Mouse (Mus musculus): Measurements from ENCODE around the gene Sec31a.

Gene Sec31a

GRCm38 (mm10) chr5:100349287-100350215, 66.5 kb downstream of the Sec31a start:
- DNase-seq (ENCODE audit: low read depth), result no peak

GRCm38 (mm10) chr5:100345118-100345517, 70.9 kb downstream of the Sec31a start:
- DNase-seq (ENCODE audit: low read depth), result peak; percentile 48

DNA sequence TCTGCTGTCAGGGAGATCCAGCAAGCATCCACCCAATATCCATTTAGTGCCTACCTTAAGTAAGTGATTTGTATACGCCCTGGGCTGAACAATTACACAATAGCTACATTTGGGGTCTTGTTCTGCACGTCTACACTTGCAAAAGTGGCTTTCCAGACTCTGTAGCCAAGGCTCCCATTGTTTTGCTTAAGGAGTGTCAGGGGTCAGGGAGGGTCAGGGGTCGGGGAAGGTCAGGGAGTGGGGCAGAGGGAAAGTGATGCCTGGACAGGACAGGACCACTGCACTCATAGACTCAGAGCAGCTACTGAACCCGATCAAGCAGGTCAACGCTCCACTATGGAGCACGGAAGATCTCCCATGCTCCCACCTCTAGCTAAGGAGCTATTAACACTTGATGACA, 72.9 kb downstream of the Sec31a start:
- DNase-seq (ENCODE audit: low read depth), result no peak

GRCm38 (mm10) chr5:100342422-100342821, 73.6 kb downstream of the Sec31a start:
- no peak for DNase-seq (ENCODE audit: low read depth)

DNA sequence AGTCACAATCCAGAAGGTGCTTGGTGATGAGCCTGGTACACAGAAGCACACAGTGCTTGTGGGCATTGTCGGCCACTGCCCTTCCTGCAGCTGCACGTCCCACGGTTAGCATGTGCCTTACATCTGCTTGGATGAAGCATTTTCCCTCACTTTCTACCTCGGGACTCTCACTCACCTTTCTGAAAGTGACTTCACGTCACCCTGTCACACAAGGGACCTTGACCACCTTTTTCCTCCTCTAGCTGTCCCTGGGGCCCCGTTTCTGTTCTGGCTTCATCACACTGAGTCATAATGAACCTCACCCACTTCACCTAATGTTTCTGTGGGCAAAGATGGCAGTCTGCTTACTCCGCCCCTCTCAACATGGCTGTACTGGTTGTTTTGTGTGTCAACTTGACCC, 75.0 kb downstream of the Sec31a start:
- DNase-seq (ENCODE audit: low read depth), result no peak

- DNase-seq (ENCODE audit: low read depth), result no peak
These were observed 78.2 kb downstream of the Sec31a start for GRCm38 (mm10) chr5:100337852-100338251.

- DNase-seq (ENCODE audit: low read depth), result no peak
These were observed 79.2 kb downstream of the Sec31a start for GRCm38 (mm10) chr5:100336876-100337275.

DNA sequence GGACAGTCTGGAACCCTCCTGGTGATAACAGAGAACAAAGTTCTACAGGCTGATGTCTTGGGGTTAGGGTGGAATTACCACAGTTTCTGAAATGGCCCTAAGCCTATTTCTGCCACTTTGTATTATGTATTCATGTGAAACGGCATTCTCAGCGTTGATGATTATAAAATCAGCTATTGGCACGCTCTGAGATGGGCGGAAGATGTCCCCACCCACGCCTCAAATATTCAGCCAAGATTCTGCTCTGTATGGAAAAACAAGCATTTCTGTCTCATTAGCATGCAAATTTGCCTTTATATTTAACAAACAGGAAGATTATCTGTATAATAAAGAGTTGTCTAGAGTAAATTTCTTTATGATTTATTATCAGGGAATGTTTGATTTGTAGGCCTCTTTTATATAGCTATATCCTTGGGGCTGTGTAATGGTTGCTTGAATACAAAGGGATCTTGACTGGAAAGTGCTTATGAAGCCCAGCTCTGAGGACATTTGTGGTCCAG, 80.4 kb downstream of the Sec31a start:
- DNase-seq (ENCODE audit: low read depth), result no peak

- no peak for DNase-seq (ENCODE audit: low read depth)
These were observed 81.3 kb downstream of the Sec31a start for GRCm38 (mm10) chr5:100334686-100335085.

DNA sequence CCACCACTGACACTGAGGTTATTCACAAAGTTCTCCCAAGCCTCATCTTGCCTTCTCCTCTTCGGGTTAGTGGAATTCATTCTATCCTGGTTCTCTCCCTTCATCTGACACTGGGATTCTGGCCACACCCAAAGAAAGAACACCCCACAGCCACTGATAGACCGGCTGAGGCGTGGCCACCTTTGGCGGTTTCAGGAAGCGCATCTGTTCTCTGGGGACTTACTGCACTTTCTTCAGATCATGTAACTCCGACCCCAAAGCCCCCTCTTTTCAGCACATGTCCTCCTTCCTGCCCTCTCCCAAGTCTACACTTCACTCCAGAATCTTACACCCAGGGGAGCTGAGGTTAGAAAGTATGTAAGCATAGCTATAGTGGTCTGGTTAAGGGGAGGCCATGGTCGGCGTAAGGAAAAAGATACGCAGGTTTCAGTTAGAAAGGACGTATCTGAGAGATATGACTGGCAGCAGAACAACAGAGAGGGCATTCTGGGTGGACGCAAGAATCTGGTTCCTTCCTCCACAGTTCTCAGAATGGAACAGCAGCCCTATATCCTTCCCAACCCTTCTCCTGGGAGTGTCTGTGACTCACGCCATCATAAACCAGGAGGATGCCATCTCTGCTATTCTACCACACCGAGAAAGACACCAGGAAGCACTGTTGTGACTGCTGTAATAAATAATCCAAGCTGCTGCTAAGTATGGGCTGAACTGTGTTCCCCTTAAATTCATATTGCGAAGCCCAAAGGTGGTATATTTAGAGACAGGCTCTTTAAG, 82.2 kb downstream of the Sec31a start:
- DNase-seq (ENCODE audit: low read depth), result no peak

DNA sequence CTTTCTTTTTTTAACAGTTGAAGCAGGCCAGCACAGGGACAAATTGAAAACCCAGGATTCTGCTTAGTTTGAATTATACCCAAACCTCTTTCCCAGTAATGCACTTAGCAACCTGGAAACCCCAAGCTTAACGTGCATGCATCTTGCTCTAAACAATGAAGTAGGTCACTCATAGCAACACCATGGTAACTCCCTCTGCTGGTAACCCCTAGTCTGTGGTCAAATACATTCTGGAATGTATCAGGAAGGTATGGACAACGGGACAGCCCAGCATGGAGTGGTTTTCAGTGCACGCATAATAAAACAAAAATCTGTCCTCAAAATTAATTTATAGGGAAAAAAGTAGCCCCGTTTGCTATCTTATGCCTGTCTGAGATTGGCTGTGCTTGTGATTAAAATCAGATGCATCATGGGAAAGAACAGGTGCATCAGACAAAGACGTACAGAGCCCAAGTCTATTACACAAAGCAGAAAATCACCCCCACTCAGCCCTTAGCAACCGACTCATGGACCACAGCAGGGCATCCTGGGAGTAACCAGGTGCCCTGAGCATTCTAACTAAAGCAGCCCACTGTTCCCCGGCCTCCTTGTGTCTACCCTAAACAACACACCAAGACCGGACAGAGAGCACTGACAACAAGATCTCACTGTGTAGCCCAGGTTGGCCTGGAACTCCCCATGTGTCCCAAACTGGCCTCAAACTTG, 83.6 kb downstream of the Sec31a start:
- no peak for DNase-seq (ENCODE audit: low read depth)

GRCm38 (mm10) chr5:100331636-100332035, 84.4 kb downstream of the Sec31a start:
- peak; percentile 64 for DNase-seq (ENCODE audit: low read depth)

DNA sequence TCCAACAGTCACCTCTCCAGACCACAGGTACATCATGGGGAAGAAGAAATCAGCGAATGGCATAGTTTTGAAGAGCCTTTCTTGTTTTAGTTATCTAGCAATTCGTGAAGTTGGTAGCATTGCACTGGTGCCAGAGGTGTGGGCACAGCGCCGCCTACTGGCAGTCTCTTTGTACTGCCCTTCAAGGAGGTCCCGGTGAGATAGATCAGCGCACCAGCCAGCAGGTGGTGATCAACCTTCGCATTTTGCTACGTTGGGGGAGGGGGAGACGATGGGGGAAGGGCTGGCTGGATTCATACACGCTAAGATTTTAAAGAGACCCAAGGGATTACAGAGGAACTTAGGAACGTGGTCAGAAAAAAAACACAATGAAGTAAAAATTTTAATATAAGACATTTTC, 94.0 kb downstream of the Sec31a start:
- DNase-seq (ENCODE audit: low read depth), result peak; percentile 88

GRCm38 (mm10) chr5:100317842-100318241, 98.2 kb downstream of the Sec31a start:
- DNase-seq (ENCODE audit: low read depth), result no peak

- DNase-seq (ENCODE audit: low read depth), result no peak
These were observed 99.0 kb downstream of the Sec31a start for GRCm38 (mm10) chr5:100317010-100317409.

DNA sequence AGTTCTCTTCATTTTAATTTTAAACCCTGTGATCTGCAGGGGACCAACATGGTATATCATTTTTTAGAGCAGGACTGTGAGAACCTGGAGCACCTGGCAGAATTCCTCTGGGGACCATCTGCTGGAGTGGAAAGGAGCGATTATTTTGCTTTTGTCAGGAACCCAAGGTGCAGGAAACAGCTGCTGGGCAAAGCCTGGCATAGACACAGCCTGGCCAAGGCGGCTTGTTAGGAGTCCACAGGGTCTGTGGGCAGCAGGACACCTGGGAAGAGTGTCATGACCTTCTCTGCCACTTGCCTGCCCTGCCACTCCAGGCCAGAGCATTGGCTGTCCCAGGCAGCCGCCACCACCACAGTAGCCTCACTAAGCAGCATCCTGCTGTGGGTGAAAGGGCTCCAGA, 100.4 kb downstream of the Sec31a start:
- DNase-seq (ENCODE audit: low read depth), result no peak

GRCm38 (mm10) chr5:100312391-100312790, 103.6 kb downstream of the Sec31a start:
- no peak for DNase-seq (ENCODE audit: low read depth)
